Mouse (Mus musculus) left cerebral cortex, adult 2 months (tissue): ENCODE data around the gene Fubp1. TPM values are rescaled to one million over a fixed set of nuclear protein-coding genes. Genes with fewer than 3 reads are reported as not detected.

Experiments
- DNase-seq, 2 experiments: peaks; one replicate each; pipeline ENCODE4 v3.0.0; 2021 to 2022; ENCODE audit warnings: low spot score in 2 of 2, mixed read lengths in 1 of 2; ENCODE audit errors: extremely low spot score in 1 of 2
- H3K27ac ChIP-seq: fragments of 200-600 bp; 2 replicates; pipeline ENCODE4 v1.8.1; 2022
- H3K4me3 ChIP-seq: fragments of 200-600 bp; 2 replicates; pipeline ENCODE4 v1.8.1; 2022
- CTCF ChIP-seq: fragments of 200-600 bp; IDR thresholded peaks from 2 replicates; pipeline ENCODE4 v1.8.1; 2022; ENCODE audit warnings: antibody characterized with exemption, mild to moderate bottlenecking, moderate library complexity
- intact Hi-C: fragments of 180-260 bp; cut with DNase I; formaldehyde crosslinking; loops from one replicate; pipeline ENCODE4 v1.15.1; 2025
- total RNA-seq, 2 experiments: library from RNA; stranded (reverse); gene quantifications; 2 replicates each; pipeline ENCODE4 v1.2.3; 2021

The Fubp1 gene
- total RNA-seq, 2 experiments from 2014 or later = 131 to 132 TPM

DNA sequence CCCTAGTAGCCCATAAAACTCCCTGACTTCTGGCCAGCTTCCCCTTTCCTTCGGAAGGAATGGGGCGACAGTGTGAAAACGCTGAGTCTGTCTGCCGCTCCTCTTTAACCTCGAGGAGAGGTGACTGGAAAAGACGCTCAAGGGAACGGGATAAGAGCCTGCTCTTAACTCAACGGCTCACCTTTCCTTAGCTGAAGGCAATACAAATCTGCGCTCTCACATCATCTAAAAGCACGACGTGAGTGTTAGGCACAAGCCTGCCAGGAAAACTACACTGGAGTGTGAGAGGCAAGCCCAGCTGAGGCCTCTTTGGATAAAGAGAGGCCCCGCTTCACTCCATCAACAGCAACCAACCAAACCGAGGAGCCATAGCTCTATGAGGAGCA is 55.8 kb downstream of the Fubp1 start, which contains the start of gene Nexn:
TSS of gene Nexn (minus strand) at position 315 of the 386 bp plus-strand sequence.
- no peak for TF ChIP-seq CTCF
- Histone ChIP-seq H3K27ac (no peak within 1 kb of the TSS), H3K4me3 (peak within 1 kb of the TSS; percentile 58)
- DNase-seq = no peak
- intact Hi-C loops = no loop called here

DNA sequence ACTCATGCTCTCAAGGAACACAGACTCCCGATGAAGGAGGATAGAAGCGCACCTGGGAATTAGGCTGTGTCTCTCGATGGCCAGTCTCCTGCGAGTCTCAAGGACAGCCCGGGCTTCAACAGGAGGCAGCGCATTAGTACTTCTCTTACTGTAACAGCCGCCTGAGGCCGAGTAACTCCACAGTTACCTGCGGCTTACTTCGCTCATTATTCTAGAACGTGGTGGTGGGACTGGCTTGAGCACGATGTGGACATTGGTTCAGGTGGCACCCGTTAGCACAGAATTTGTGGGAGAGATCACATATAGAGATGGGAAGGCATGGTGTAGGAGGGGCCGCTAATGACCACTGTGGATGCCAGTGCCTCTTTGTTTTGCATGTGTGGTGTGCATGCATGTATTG is 57.9 kb downstream of the Fubp1 start:
- no peak for TF ChIP-seq CTCF
- intact Hi-C loops = no loop called here
- H3K27ac ChIP-seq = no peak overlapping the region
- no peak overlapping the region for H3K4me3 ChIP-seq
- no peak for DNase-seq

GRCm38 (mm10) chr3:152271071-152271710 is 61.0 kb downstream of the Fubp1 start:
- intact Hi-C loops = no loop called here
- Histone ChIP-seq H3K27ac (no peak overlapping the region), H3K4me3 (no peak overlapping the region)
- no peak for DNase-seq
- TF ChIP-seq CTCF = no peak

DNA sequence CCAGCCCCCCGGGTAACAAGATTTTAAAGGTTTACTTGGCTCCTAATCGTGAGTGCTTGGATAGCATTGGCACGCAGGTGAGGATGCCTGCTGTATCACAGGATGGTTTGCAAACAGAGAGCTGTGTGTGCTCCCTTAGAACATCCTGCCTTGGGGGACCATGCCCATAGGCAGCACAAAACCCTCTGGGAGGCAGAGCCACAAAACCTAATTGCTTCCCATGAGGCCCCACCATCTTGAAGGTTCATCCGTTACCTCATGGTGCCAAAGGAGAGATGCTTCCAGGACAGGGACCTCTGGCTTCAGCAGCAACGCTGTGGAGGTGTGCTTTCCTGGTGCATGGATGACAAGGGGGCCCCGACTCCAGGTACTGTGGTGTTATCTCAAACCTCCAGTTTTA is 61.7 kb downstream of the Fubp1 start:
- Histone ChIP-seq H3K27ac (no peak overlapping the region), H3K4me3 (no peak overlapping the region)
- no peak for DNase-seq
- intact Hi-C loops = no loop called here
- no peak for TF ChIP-seq CTCF

DNA sequence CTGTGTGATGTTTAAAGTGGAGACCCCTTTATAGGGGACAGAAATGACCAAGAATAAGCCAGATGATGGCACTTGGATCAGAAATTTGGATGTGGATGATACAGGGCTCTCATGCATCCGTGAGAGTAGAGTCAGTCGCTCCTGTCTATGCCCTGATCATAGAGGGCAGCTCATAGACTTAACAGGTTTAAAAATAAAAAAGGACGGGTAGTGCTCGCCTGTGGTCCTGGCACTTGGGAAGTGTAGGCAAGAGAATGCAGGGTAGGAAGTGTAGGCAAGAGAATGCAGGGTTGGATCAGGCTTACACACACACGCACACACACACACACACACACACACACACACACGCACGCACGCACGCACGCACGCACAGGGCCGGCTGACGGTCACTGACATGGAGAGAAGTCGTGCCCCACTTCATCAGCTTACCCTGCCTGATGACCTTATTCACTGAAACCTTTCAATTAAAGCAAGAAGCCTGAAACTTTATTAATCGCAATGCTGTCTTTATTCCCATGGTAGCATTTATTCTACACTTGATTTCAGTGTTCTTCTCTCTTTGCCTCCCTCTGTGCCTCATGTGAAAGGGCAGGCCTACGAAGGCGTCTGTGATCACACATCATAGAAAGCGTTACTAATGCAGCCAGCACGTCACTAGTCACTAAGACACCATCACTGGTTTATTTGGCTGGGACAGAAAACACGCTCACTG is 62.9 kb downstream of the Fubp1 start:
- no peak for TF ChIP-seq CTCF
- intact Hi-C loops = no loop called here
- no peak for DNase-seq
- Histone ChIP-seq H3K27ac (no peak overlapping the region), H3K4me3 (no peak overlapping the region)

DNA sequence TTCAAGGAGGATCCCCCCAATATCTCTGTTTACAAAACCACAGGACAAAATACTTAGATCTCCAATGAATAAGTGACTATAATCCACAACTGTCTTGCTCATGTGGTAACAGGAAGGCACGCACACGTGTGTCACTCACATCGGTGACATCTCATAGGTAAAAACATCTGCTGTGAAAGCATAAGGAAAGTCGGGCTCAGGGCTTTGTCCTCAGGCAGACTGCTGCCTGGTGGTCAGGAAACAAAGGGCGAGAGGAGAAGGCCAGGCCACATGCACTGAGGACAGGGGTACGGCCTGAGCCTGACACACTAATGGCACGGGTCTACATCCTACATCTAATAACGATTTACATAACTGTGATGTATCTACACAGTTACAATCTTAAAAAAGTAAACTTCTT is 64.8 kb downstream of the Fubp1 start:
- no peak for TF ChIP-seq CTCF
- intact Hi-C loops = no loop called here
- H3K4me3 ChIP-seq = no peak overlapping the region
- DNase-seq = no peak
- H3K27ac ChIP-seq = no peak overlapping the region

GRCm38 (mm10) chr3:152276935-152277334 is 66.7 kb downstream of the Fubp1 start:
- intact Hi-C loops = no loop called here
- no peak for TF ChIP-seq CTCF
- Histone ChIP-seq H3K4me3 (no peak overlapping the region), H3K27ac (no peak overlapping the region)
- no peak for DNase-seq

DNA sequence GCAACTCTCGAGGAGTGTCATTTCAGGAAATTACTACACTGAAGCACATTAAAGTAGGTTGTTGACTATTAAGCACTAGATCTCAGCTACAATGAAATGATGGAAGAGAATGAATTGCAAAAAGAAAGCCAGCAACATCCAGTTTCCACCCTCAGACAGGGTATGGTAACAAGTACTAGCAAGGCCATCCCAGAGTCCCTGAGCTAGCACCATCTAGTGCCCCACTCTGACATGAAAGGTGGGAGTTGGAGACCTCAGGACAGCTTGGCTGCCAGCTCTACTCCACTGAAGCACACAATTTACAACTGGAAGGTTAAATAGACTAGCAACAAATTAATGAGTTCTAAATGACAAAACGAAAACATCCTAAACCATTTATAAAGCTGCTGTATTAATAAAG is 67.7 kb downstream of the Fubp1 start:
- intact Hi-C loops = no loop called here
- no peak for DNase-seq
- Histone ChIP-seq H3K27ac (no peak overlapping the region), H3K4me3 (no peak overlapping the region)
- TF ChIP-seq CTCF = no peak

- TF ChIP-seq CTCF = no peak
- Histone ChIP-seq H3K27ac (no peak overlapping the region), H3K4me3 (no peak overlapping the region)
- intact Hi-C loops = no loop called here
- DNase-seq = no peak
Observed at GRCm38 (mm10) chr3:152278431-152278830, 68.2 kb downstream of the Fubp1 start.

DNA sequence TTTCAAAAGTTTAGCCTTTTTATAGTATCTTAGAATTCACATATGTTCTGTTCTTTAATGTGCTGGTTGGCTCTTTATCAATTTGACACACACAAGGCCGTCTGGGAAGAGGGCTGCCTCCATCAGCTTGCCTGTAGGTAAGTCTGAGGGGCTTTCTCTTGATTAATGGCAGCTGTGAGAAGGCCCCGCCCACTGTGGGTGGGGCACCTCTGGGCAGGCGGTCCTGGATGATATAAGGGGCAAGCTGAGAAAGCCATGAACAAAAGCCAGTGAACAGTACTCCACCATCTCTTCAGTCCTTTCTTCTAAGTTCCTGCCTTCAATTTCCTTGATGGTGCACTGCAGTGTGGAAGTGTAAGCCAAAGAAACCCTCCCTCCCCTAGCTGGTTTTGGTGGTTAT is 71.9 kb downstream of the Fubp1 start:
- intact Hi-C loops = no loop called here
- TF ChIP-seq CTCF = no peak
- no peak for DNase-seq
- Histone ChIP-seq H3K4me3 (no peak overlapping the region), H3K27ac (no peak overlapping the region)

- DNase-seq = no peak
- H3K27ac ChIP-seq = no peak overlapping the region
- TF ChIP-seq CTCF = no peak
- intact Hi-C loops = no loop called here
- H3K4me3 ChIP-seq = no peak overlapping the region
Observed at GRCm38 (mm10) chr3:152284306-152284705, 74.1 kb downstream of the Fubp1 start.

DNA sequence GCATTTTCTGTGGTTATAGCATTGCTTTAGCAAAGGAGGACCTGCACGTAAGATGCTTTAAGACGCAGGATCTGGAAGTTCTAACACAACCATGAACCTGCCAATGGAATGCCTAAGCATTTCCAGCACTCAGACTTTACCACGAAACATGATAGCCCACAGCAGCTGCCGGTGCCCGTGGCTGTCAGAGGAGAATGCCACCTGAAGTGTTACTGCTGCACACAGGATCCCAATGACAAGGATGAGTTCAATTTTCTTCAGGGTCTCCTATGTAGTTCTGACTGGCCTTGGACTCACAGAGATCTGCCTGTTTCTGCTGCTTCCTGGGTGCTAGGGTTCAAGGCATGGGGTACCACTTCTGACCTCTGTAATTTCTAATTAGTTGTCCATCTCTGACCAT is 74.5 kb downstream of the Fubp1 start:
- no peak for TF ChIP-seq CTCF
- H3K4me3 ChIP-seq = no peak overlapping the region
- intact Hi-C loops = no loop called here
- no peak for DNase-seq
- H3K27ac ChIP-seq = no peak overlapping the region

Other genes starting within 250 kb of the Fubp1 start
- gene Gipc2, start 44.2 kb upstream of the Fubp1 start, total RNA-seq = 1 to 10 TPM; 2.8 to 3.2 TPM
- gene Dnajb4, start 120 bp upstream of the Fubp1 start, total RNA-seq = 10 to 100 TPM; 75.4 to 78.2 TPM
- 1 to 10 TPM; 1.4 to 5.0 TPM for gene Nexn, start 55.9 kb downstream of the Fubp1 start, total RNA-seq
- gene Miga1, start 130.0 kb downstream of the Fubp1 start, total RNA-seq = 10 to 100 TPM; 76.2 to 78.3 TPM
- gene Usp33, start 136.1 kb downstream of the Fubp1 start, total RNA-seq = 100 to 1,000 TPM; 129 to 136 TPM
- 10 to 100 TPM; 49.5 to 52.6 TPM for gene Zzz3, start 185.1 kb downstream of the Fubp1 start, total RNA-seq